Mouse (Mus musculus) frontal cortex, adult (tissue): ENCODE measurements around the gene Lamb1.

ENCODE experiments used
- ATAC-seq: cut with Nextera tagmentation; 2 replicates; pipeline ENCODE4 v1.9.2; 2017; ENCODE audit warnings: mild to moderate bottlenecking, moderate library complexity, mixed read lengths; ENCODE audit not compliant: low TSS enrichment

The Lamb1 gene

DNA sequence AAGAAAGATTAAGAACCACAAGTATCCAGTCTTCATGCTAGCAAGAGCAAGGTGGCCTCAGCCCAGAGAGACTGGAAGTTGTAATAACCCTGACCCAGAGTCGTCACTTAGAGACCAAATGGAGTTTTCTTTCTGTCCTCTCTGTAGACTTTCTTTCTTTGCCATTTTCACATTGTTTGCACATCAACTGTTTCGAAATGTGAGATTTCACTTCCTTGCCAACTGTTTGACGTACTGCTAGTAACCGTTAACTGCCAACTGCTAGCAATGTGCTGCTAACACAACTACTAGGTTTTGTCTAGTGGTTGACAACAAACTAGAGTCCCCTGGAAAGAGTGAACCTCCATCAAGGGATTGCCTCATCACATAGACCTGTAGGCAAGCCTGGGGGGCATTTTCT lies 18.1 kb downstream of the Lamb1 start:
- ATAC-seq = no peak

DNA sequence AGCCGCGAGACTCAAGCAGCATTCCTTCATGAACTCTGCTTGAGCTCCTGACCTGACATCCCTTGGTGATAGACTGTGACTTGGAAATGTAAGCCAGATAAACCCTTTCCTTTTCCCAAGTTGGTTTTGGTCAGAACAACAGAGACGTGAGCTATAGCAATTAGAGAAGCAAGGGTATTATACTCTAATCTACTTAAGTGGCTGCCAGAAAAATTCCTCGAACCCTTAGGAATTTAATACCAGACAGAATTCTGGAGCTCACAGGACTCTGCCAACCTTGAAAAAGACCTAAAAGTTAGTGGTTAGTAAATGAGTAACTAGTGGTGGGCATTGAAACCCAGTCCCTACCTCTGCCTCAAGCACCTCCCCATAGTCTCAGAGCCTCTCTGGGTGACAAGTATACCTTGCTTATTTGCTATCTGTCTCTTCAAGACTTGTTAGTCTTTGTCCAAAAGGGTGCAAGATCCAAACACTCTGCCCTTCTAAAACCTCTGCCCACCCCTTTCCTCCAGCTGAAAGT lies 18.6 kb downstream of the Lamb1 start:
- no peak for ATAC-seq

DNA sequence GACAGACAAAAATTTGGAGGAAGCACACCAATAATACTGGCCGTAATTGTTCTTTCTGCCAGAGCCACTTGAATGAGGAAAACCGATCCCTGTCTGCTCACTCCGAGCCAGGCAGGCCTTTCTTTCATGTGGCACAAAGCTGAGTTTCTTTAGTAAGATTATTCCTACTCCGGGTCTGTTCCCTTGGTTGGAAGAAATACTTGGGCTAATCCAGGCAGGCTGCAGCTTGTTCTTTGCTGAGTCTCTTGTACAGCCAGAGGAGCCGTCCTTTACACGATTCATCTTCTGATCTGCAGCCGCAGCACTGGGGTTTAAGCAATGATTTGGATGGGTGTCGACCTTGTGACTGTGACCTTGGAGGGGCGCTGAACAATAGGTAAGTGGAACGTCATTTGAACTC lies 24.0 kb downstream of the Lamb1 start:
- no peak for ATAC-seq

DNA sequence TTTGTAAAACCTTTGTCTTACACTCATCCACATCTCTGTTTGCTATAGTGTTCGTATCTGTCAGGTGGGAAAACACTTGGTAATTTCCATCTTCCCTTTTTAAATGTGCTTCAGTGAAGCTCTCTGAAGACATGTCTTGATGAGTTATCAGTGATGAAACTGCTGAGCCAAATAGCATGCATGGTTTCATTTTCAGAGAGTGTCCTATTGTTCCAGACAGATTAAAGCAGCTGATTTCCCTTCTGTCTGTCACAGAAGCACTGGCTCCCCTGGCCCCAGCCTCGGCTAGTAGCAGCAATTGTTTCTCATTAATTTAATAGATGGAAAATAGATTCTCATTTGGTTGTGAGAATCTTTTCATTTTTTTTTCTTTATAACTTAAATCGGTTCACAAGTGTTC lies 25.9 kb downstream of the Lamb1 start:
- no peak for ATAC-seq

DNA sequence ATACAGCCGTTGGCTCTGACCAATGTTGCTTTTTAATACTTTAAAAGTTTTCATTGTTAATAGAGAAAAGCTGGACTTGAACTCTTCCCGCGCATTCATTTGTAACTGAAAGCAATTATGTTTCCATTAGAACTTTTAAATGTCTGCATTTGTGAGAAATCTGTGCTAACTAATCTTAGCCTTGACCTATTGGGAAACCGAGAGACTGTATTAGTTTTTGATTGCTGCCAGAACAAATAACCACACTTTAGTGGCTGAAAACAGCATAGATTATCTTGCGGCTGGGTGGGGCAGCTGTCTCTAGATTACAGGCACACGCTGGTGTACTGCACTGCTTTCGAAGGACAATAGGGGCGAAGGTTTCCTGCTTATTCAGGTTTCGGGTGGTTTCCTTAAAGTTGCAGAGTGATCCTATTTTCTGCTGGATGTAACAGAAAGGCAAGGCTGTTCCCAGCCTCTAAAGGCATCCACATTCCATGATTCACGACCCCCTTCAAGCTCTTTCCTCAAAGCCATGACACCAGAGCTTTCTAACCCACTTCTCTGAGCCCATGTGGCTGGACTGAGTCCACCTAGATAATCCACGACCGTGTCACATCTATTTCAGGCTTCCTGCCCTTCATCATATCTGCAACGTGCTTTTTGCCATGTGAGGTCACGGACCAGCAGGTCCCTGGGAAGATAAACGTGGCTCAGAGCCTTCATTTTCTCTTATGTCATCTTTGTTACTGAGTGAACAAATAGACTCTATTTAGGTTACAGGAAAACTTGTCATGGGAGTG lies 28.5 kb downstream of the Lamb1 start:
- ATAC-seq = no peak

DNA sequence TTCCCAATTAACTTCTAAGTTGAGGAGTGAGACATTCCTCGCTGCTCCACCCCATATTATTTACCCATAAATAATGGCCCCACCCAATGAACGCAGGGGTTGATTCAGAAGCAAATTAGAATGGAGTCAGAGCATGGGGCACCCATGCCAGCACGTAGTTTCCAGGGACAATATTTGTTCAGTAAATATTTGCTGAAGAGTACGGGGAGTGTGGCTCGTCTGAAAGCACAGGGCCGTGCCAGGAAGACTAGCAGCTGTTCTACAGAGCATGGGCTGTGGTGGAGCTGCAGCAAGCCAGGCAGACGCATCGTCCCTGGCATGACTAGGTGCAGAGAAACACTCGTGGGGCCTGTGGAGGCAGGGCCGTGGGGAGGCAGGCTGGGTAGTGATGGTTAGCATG lies 29.5 kb downstream of the Lamb1 start:
- ATAC-seq = peak; percentile 43

DNA sequence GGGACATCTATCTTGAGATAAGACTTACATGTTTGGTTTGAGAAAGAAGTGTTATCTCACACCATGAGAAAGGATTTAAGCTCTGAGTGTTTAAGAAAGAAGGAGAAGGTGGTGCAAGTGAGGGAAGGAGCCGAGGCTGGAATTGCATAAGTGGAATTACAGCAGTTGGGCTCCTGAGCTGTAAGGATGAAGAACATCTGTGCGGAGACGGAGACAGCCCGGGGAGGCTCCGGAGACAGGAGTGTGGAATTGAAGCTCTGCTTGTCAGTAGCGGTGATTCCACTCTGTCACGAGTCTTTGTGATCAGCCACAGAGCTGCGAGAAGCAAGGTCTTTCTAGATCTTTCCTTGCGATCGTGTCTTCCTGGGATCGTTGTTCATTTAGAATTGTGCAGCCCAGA lies 30.0 kb downstream of the Lamb1 start:
- ATAC-seq = peak; percentile 78

DNA sequence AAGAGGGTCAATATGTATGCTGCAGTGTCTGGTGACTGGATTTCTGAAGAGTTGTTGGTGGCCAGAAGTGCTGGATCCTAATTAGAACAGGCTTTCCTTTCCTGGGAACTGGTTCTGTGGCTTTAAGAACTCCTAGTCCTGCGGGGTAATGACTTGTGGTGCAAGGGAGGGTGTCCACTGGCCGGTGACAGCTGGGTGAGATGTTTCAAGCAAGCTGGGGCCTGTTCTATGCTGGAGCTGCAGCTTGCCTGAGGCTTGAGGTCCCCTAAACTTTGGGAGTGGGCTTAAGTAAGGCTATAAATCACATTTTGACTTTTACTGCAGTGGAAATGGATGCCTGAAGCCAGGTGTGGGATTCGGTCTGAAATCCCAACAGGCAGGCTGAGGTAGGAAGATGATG lies 30.5 kb downstream of the Lamb1 start:
- no peak for ATAC-seq

DNA sequence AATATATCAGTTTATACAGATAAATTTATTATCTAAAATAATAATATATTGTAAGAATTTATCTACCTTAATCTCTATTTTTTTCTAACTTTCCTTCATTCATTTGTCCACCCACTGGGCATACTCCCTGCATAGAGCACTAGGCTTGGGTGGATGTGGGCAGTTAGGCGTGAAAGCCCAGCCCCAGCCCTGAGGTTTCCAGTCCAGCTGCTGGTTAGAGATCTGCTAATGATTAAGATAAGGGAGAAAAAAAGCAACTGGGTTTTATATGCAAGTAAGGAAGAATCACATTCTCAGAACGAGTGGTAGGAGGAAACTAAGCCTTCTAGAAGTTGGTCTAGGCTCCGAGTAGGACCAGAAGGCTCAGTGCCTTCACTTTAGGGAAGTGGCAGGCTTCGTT lies 31.1 kb downstream of the Lamb1 start:
- ATAC-seq = no peak

DNA sequence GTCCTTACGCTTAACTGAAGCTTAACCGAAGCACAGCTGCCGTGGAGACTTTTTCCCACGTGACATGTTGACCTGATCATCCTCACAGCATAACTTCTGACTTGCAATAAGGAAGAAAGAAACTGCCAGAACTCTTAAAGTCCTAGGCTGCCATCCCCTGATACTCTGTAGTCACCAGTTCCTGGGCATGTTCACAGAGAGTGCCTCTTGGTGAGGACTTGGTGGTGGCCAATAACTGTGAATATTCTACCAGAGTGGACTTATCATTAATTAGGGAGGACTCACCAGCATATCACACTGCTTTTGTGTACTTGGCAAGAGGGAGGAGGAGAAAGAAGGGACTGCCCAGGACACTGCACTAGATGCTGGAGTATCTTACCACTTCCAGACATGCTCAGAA lies 33.1 kb downstream of the Lamb1 start:
- no peak for ATAC-seq

DNA sequence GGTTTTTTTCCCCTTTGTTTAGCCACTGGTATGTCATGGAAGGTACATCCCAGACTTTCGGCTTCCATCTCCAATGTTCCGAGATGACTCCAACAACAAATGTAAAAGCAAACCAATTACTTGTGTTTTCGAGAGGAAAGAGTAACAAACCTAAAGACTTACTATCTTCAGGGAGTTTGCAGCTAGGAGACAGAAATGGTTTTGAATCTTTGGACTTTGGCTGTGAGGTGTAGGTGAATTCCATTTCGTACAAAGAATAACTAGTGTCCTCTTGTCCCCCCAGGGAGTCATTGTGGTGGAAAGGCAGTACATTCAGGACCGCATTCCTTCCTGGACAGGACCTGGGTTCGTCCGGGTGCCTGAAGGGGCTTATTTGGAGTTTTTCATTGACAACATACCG lies 33.5 kb downstream of the Lamb1 start:
- ATAC-seq = no peak

DNA sequence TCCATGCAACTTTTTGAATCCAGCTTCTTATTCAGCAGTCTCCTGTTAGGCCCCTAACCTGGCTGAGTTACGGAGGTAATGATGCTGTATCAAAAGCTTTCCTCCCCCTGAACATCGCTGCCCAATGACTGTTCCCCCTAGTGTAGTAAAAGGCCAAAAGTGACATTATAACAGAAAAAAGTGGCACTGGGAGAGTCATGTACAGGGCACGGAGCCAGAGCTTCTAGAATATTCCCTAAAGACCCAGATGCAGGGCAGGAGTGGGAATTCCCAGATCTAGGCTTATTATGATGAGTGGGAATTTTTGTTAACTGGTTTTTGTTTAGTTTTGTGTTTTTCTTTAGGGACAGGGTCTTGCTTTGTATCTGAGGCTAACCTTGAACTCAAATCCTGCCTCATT lies 34.1 kb downstream of the Lamb1 start:
- ATAC-seq = no peak

DNA sequence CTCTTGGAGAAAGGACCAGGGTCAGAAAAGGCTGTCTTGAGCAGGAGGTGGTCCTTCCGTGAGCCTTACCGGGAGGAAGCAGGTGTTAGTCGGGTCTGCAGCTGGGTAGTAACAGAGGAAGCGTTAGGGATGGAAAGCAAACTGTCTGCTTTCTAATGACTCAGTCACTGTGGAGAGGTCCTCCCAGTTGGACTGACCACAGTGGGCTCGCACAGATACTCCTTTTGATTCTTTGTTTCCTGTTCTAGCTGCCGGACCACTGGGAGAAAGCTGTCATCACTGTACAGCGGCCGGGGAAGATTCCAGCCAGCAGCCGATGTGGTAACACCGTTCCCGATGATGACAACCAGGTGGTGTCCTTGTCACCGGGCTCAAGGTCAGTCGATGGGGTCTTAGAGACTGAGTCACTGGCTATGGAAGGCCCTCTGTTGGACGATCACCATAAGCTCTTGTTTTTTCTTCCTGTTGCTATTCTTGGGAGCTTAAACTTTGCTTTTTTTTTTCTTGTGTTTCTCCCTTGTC lies 34.7 kb downstream of the Lamb1 start:
- ATAC-seq = no peak

DNA sequence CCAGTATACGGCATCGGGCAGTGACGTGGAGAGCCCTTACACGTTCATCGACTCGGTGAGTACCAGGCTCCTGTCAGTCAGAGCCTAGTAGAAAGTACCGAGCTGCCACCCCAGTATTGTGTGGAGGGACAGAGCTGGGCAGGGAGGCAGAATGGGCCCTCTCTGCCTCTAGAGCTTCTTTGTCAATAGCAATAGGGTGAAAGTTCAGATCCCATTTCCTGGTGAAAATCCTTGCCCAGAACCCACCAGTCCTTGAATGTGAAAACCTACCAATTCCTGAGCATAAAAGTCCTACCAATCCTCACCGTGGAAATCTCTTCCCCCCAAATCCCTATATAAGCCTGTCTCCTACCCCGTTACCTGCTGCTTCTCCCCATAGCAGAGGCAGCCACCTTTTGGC lies 35.2 kb downstream of the Lamb1 start:
- ATAC-seq = no peak

DNA sequence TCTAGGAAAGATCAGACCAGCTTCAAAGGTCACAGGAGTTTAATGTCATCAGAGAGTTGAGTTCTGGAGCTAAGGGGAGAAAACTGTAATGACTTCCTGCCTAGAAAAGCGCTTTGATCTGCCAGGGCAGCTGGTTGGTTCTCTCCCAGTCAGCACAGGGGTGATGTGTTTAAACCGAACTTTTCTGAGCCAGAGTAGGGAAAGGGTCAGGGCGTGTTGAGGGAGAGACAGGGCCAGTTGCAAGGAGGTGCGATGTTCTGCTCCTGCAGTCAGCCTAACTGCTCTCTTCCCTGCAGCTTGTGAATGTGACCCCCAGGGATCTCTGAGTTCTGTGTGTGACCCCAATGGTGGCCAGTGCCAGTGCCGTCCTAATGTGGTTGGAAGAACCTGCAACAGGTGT lies 37.2 kb downstream of the Lamb1 start:
- no peak for ATAC-seq

DNA sequence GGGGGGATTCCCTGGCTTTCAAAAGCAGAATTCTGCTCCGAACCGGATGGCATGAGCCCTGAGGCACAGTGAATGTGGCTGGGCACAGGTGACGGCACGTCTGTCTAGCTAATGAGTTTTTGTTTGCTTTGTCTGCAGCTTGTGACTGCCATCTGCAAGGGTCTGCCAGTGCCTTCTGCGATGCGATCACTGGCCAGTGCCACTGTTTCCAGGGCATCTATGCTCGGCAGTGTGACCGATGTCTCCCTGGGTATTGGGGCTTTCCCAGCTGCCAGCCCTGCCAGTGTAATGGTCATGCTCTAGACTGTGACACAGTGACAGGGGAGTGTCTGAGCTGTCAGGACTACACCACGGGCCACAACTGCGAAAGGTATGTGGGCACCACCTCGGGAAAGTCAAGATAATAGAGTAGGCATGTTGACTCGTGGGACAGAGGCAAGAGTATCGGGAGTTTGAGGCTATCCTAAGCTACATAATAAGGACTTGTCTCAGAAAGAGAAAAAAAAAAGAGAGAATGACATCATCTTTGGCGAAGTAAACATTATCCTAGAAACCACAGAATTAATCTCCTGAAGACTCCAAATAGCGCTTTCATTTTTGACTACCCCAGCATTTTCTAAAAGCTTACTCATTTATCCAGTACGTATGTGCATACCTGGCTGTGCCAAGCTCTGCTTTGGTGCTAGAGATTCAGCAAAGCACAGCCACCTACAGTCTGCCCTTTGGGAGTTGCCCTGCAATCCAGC lies 37.9 kb downstream of the Lamb1 start:
- ATAC-seq = no peak; the same call in none of the 2 replicates

DNA sequence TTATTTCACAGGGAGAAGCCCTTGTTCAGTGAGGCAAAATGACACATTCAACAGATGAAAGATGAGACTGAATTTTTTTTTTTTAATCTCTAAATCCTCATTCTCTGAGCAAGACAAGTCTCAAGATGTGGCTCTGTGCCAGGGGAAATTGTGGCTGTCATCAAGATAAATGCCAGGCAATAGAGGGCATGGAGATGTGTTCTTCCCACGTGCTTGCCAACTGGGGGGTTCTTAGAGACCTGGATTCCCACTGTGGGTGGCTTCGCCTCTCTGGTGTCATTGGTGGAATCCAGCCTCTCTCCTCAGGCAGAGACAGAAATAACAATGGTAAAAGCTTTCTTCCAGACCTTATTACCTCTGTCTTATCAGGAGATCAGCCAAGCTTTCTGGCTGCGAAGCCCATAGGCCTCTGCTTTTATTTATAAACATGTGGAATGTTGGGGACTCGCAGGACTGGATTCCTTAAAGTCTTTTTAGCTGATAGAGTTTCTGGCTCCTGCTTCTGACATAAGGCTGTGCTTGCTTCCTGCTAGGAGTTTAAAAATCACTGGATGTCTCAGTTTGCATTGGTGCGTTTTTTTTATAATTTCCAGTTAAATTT lies 41.1 kb downstream of the Lamb1 start:
- no peak for ATAC-seq

DNA sequence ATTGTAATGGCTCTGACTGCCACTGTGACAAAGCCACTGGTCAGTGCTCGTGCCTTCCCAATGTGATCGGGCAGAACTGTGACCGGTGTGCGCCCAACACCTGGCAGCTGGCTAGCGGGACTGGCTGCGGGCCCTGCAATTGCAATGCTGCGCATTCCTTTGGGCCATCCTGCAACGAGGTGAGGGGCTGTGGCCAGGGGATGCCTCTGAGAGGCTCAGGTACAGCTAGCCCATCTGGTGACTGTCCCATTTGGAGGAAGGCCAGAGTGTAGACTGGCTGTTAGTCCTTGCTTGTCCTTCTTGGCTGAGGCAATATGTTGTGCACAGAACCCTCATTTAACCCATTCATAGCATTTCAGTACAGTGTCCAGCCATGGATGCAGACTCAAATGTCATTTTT lies 42.0 kb downstream of the Lamb1 start:
- no peak for ATAC-seq

DNA sequence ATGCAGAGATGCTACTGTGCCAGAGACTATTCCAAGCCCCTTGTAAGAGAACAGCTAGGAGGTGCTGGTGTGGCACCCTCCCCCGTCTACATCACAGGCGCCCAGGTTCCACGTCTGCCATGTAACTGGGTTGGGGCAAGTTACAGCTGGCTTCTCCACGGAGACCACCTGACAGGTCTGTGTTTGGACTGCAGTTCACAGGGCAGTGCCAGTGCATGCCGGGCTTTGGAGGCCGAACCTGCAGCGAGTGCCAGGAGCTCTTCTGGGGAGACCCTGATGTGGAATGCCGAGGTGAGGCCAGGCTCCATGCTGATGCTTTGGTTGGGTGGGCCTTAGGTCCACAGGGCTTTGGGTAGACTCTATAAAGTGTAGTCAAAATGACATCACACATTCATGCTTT lies 42.7 kb downstream of the Lamb1 start:
- no peak for ATAC-seq

DNA sequence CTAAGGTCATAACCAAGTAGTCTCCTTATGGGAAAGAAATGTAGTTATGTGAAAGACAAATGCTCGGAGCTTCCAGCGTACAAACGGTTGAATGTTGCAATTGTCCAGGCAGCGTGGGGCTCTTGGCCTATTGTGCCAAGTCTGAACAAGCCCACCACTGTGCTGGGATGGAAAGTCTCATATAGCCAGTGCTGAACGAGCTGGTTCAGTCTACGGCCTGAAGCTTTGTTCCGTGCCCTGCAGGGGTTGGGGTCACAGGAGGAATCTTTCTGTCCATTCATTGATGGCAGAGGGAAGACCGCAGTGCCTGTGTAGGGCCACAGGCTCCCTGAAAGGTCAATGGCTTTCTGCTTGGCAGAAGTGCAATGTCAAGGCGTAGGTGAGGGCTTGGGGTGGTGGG lies 45.7 kb downstream of the Lamb1 start:
- no peak for ATAC-seq

DNA sequence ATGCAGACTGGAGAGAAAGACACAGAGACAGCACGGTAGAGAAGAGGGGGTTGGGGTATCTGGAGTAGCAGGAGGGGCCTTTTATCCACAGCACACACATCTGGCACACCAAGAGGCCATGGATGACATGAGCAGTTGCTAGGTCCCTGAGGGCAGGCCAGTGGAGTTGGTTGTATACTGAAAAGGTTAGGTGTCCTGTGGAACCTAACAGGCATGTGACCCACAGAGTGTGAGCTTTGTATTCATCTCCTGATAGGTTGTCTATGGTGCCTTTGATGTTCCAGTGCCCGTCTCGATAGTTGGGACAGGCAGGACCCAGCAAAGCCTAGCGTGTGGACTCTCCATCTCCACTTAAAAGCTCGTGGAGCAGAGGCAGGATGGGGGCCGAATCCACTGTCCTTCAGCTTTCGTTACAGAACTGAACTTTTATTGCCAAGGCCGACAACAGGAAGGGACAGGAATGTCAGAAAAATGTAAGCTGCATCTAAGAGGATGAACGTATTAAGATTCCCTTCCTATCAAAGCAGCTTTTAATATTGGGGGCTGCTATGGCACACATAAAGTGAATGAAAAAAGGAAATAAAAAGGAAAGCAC lies 46.7 kb downstream of the Lamb1 start:
- ATAC-seq = no peak

DNA sequence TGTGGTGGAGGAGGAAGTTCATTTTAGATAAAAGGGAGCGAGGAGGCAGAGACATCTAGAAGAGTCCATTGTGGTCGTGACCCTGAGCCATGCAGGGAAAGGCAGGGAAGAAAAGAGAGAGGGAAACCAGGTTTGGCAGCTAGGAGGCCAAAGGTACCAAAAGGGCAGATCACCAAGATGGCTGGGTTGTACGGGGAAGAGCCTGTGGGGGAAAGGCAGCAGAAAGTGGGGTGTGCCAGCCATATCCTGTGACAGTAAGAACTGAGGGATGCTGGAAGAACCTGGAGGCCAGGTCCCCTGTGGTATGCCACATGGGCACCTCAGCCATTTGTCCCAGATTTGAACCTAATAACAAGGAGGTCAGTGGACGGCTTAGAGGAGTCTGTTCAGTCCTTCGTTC lies 47.2 kb downstream of the Lamb1 start:
- no peak for ATAC-seq
